Mouse (Mus musculus) right cerebral cortex, adult 18-20 months (tissue): ENCODE data around the gene Sat2.
"Not testable (repeated sequence)": the region's sequence is repeated elsewhere in the genome, so short reads cannot be mapped to it uniquely, and the experiment has no call there.

Source experiments
- DNase-seq: peaks from one replicate; pipeline ENCODE4 v3.0.0; 2022; ENCODE audit warnings: mixed read lengths

The Sat2 gene

GRCm38 (mm10) chr11:69603516-69603915, 18.3 kb upstream of the Sat2 start:
- no peak for DNase-seq

- DNase-seq, result no peak
These were observed 17.5 kb upstream of the Sat2 start for GRCm38 (mm10) chr11:69604347-69604746.

GRCm38 (mm10) chr11:69604795-69605664, 16.8 kb upstream of the Sat2 start:
- peak; percentile 36 for DNase-seq

GRCm38 (mm10) chr11:69605726-69606490, 15.9 kb upstream of the Sat2 start, which contains the start of gene Atp1b2:
Atp1b2 (minus strand) TSS chr11:69605942.
- DNase-seq, result peak; percentile 83

GRCm38 (mm10) chr11:69606491-69606795, 15.4 kb upstream of the Sat2 start:
- DNase-seq, result no peak

GRCm38 (mm10) chr11:69606832-69607231, 15.0 kb upstream of the Sat2 start:
- DNase-seq, result no peak

- DNase-seq, result no peak
These were observed 13.3 kb upstream of the Sat2 start for GRCm38 (mm10) chr11:69608525-69608924.

- no peak for DNase-seq
These were observed 12.4 kb upstream of the Sat2 start for GRCm38 (mm10) chr11:69609416-69609815.

- DNase-seq, result no peak
These were observed 10.9 kb upstream of the Sat2 start for GRCm38 (mm10) chr11:69610899-69611298.

GRCm38 (mm10) chr11:69613553-69614256, 8.1 kb upstream of the Sat2 start:
- DNase-seq, result peak; percentile 71

GRCm38 (mm10) chr11:69614257-69614588, 7.6 kb upstream of the Sat2 start:
- DNase-seq, result not testable (repeated sequence)

GRCm38 (mm10) chr11:69616781-69617180, 5.0 kb upstream of the Sat2 start:
- DNase-seq, result no peak

- no peak for DNase-seq
These were observed 4.0 kb upstream of the Sat2 start, which contains the start of gene Shbg for GRCm38 (mm10) chr11:69617805-69618204. Shbg (minus strand) TSS chr11:69617905.

- DNase-seq, result no peak
These were observed 1.3 kb upstream of the Sat2 start for GRCm38 (mm10) chr11:69620394-69621081.

- DNase-seq, result no peak
These were observed 582 bp downstream of the Sat2 start for GRCm38 (mm10) chr11:69622406-69622805.

- DNase-seq, result no peak
These were observed 1.2 kb downstream of the Sat2 start for GRCm38 (mm10) chr11:69623006-69623405.

- DNase-seq, result not testable (repeated sequence)
These were observed 2.5 kb downstream of the Sat2 start for GRCm38 (mm10) chr11:69624339-69624738.

- DNase-seq, result peak; percentile 69
These were observed 6.5 kb downstream of the Sat2 start for GRCm38 (mm10) chr11:69628286-69628685.

- no peak for DNase-seq
These were observed 8.0 kb downstream of the Sat2 start for GRCm38 (mm10) chr11:69629802-69630201.

GRCm38 (mm10) chr11:69632284-69633089, 10.7 kb downstream of the Sat2 start, which contains the start of gene Fxr2:
Fxr2 (plus strand) TSS chr11:69632990.
- DNase-seq, result peak; percentile 100

- no peak for DNase-seq
These were observed 11.5 kb downstream of the Sat2 start for GRCm38 (mm10) chr11:69633128-69633866.
